Mouse (Mus musculus) stomach, postnatal 0 days (tissue): ENCODE measurements at regions not wholly inside any gene's neighbourhood (a gene's known extent, or its start where the extent isn't known, plus 50 kb on each side); places are given as distances from the start of the nearest gene placed in this dataset.

ENCODE experiments used
- ATAC-seq: fragments of 200-750 bp; cut with Nextera tagmentation; 2 replicates; pipeline ENCODE4 v1.8.0; 2017; ENCODE audit not compliant: low FRiP score, low TSS enrichment
- DNase-seq: peaks from one replicate; pipeline ENCODE4 v3.0.0-alpha.2; 2016; ENCODE audit warnings: low spot score
- H3K27ac ChIP-seq: fragments of 300-500 bp; sonication (generic); replicated peaks from 2 replicates; pipeline ENCODE4 v1.5.1; 2014; ENCODE audit warnings: mild to moderate bottlenecking, control low read depth
- H3K27me3 ChIP-seq: fragments of 300-500 bp; sonication (generic); 2 replicates; pipeline ENCODE4 v1.6.1; 2014; ENCODE audit warnings: low read length; ENCODE audit not compliant: control insufficient read depth, insufficient read depth
- H3K36me3 ChIP-seq: fragments of 300-500 bp; sonication (generic); 2 replicates; pipeline ENCODE4 v1.6.1; 2014; ENCODE audit warnings: low read length, mixed read lengths; ENCODE audit not compliant: control insufficient read depth, insufficient read depth
- H3K4me1 ChIP-seq: fragments of 300-500 bp; sonication (generic); replicated peaks from 2 replicates; pipeline ENCODE4 v1.6.1; 2014; ENCODE audit warnings: antibody characterized with exemption; ENCODE audit not compliant: control insufficient read depth, insufficient read depth
- H3K4me2 ChIP-seq: fragments of 300-500 bp; sonication (generic); replicated peaks from 2 replicates; pipeline ENCODE4 v1.6.1; 2014; ENCODE audit warnings: low read depth, mild to moderate bottlenecking, control low read depth, moderate library complexity
- H3K4me3 ChIP-seq: fragments of 300-500 bp; sonication (generic); 2 replicates; pipeline ENCODE4 v1.5.1; 2014; ENCODE audit warnings: low read depth, low read length, control low read depth
- H3K9ac ChIP-seq: fragments of 300-500 bp; sonication (generic); 2 replicates; pipeline ENCODE4 v1.6.1; 2014; ENCODE audit warnings: mild to moderate bottlenecking, low read length, control low read depth, mixed read lengths
- H3K9me3 ChIP-seq: fragments of 300-500 bp; sonication (generic); 2 replicates; pipeline ENCODE4 v1.6.1; 2016; ENCODE audit warnings: low read length; ENCODE audit not compliant: control insufficient read depth
- CTCF ChIP-seq: IDR thresholded peaks from 2 replicates; pipeline ENCODE4 v1.5.1; 2016; ENCODE audit warnings: antibody characterized with exemption, low read depth, mild to moderate bottlenecking, moderate library complexity
- EP300 ChIP-seq: optimal IDR thresholded peaks from 2 replicates; pipeline ENCODE3; 2016; ENCODE audit warnings: antibody characterized with exemption
- WGBS: fragments of 180-500 bp; shearing (Covaris S2); extraction: QIAGEN DNeasy Blood & Tissue Kit; methylation state at CpG from one replicate; pipeline ENCODE4 v1.1.7; 2014; 5-methylcytosine and 5-hydroxymethylcytosine counted together

DNA sequence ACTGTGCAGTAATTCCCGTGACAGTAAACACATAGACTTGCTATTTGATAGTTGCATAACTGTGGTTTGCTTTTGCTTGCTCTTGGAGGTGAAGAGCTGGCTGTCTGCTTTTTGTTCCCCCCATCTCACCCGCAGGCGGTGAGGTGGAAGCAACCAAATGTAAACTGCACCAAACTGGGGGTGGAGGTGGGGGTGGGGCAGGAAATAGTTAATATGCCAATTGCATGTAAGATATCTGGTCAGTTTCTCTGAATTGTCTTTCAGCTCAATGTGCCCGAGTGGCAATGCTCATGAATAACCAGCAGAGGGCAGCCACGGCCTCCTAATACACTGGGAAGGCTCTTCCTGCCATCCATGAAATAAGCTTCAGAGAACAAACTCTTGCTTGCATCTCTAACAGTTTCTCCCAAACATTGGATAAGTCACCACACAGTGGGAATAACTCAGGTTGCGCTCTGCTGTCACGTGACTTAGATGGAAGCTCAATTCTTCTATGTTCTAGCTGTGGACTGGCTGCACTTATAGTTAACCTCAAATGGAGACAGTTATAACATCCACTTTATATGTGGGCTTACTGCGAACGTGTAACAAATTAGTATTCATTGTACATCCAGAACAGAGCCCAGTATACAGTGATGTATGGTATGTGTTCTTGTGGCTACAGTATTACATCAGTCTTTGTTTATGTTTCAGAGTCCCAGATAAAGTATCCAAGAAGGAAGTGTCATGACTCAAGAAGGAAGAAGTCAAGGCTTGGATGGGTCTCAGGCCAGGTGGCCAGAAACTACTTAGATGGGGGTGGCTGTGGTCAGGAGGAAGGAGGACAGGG, 62.0 kb upstream of the Egflam start:
- ATAC-seq (peak; percentile 57), DNase-seq (peak; percentile 60)
- H3K4me3 ChIP-seq: no peak overlapping the region
- no peak overlapping the region for H3K9ac ChIP-seq
- no peak overlapping the region for H3K27ac ChIP-seq
- no peak overlapping the region for H3K4me2 ChIP-seq
- no peaks in the 10 kb centered on the region for H3K36me3 ChIP-seq
- 21% methylated on average over 9 of the region's 9 CpGs for WGBS
- no peaks in the 10 kb centered on the region for H3K9me3 ChIP-seq
- no peaks in the 10 kb centered on the region for H3K4me1 ChIP-seq
- TF ChIP-seq EP300: no peak
- TF ChIP-seq CTCF: peak; percentile 96
- no peaks in the 10 kb centered on the region for H3K27me3 ChIP-seq

DNA sequence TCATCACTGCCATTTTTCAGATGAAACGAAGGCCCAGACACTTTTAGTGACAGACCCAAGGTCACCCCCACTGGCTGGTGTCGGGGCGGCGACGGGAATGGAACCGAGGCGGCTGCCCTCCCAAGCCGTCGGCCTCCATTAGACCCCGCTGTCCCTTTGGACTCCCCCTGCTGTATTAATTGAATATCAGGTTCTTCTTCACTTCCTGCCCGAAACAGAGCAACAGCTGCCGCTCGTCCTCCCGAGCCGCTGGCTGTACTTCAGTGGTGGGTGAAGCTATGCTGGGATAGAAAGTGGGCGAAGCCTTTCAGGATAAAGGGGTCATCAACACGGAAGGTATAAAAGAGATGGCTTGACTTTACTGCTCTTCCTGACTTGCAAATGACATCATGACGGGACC, 64.4 kb upstream of the Egflam start:
- Histone ChIP-seq H3K36me3 (no peaks in the 10 kb centered on the region), H3K4me2 (no peak overlapping the region), H3K9ac (no peak overlapping the region), H3K27ac (no peak overlapping the region), H3K4me1 (no peaks in the 10 kb centered on the region), H3K9me3 (no peaks in the 10 kb centered on the region), H3K4me3 (no peak overlapping the region), H3K27me3 (no peaks in the 10 kb centered on the region)
- no peak for ATAC-seq
- DNase-seq: no peak
- 69% methylated on average over 18 of the region's 18 CpGs for WGBS
- TF ChIP-seq EP300: no peak
- TF ChIP-seq CTCF: no peak

- TF ChIP-seq EP300 (no peak), CTCF (no peak)
- no peak overlapping the region for H3K4me2 ChIP-seq
- no peaks in the 10 kb centered on the region for H3K9me3 ChIP-seq
- no peak overlapping the region for H3K4me3 ChIP-seq
- 75% methylated on average over 15 of the region's 15 CpGs for WGBS
- ATAC-seq (no peak), DNase-seq (no peak)
- H3K27ac ChIP-seq: no peak overlapping the region
- no peaks in the 10 kb centered on the region for H3K27me3 ChIP-seq
- H3K36me3 ChIP-seq: no peaks in the 10 kb centered on the region
- no peak overlapping the region for H3K9ac ChIP-seq
- no peaks in the 10 kb centered on the region for H3K4me1 ChIP-seq
These were observed 65.5 kb upstream of the Egflam start for GRCm38 (mm10) chr15:7463444-7464350.

DNA sequence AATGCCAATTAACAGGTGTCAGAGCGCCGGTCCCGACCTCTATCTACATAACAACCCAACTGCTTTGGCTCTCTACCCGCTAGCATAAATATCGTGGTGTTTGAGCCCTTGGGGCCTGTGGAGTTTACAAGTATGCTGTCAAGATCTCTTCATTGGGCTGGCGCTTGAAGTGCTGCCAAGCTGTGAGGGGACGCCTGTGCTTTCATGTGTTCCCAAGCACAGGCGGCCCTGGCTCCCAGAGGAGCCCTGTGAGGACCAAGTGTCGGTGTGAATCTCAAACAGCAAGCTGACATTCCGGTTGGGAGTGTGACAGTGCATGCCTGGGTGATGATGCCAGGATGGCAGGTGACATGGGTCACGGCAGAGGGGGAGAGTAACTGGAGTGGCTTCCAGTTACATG, 82.0 kb upstream of the Egflam start:
- Histone ChIP-seq H3K27me3 (no peaks in the 10 kb centered on the region), H3K4me3 (no peak overlapping the region), H3K9ac (no peak overlapping the region), H3K9me3 (no peaks in the 10 kb centered on the region), H3K27ac (no peak overlapping the region), H3K36me3 (no peaks in the 10 kb centered on the region), H3K4me2 (no peak overlapping the region), H3K4me1 (no peaks in the 10 kb centered on the region)
- 25% methylated on average over 11 of the region's 11 CpGs for WGBS
- no peak for ATAC-seq
- DNase-seq: no peak
- no peak for TF ChIP-seq CTCF
- no peak for TF ChIP-seq EP300

DNA sequence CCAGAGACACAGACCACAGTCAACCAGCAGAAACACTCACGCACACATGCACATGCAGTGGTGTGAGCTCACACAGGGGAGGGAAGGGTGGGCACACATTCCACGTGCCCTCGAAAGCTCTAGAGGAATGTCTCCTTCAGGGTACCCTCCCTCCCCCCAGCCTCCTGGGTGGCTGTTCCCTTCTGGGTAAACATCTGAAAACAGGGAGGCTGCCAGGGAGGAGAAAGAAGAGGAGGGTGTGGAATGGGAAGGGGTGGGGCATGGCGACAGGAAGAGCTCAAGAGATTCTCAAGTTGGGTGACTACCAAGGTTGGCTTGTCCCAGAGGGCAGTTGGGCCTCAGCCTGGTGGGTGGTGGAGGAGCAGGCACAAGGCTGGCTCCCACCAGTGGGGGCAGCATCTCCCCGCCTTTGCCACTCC, 82.6 kb upstream of the Egflam start:
- DNase-seq (no peak), ATAC-seq (peak; percentile 56; the same call in 1 of the 2 replicates)
- H3K4me1 ChIP-seq: no peaks in the 10 kb centered on the region
- no peaks in the 10 kb centered on the region for H3K36me3 ChIP-seq
- H3K9me3 ChIP-seq: no peaks in the 10 kb centered on the region
- no peaks in the 10 kb centered on the region for H3K27me3 ChIP-seq
- H3K4me3 ChIP-seq: no peak overlapping the region
- no peak overlapping the region for H3K27ac ChIP-seq
- H3K4me2 ChIP-seq: no peak overlapping the region
- 46% methylated on average over 5 of the region's 5 CpGs for WGBS
- TF ChIP-seq EP300 (no peak), CTCF (peak; percentile 45)
- no peak overlapping the region for H3K9ac ChIP-seq

DNA sequence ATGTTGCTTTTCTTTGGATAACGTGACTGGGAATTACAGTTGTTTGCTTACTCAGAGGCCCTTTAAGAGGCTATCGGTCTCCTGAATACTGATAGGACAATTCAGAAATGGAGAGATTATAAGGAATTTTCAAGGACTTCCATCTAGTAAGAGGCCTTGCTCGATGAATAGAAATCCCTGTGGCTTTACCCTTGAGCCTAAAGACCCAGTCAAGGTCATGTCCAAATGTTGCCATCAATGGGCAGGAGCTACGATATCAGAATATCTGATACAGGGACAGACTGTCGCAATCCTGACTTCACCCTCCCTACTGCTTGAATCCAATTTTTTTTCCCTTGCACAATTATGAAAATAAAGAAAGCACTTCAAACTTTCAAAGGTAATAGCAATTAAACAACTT, 85.5 kb upstream of the Egflam start:
- WGBS: 51% methylated on average over 5 of the region's 5 CpGs
- no peak for ATAC-seq

More for the DNA sequence above, 85.5 kb upstream of the Egflam start:
- no peak overlapping the region for H3K9ac ChIP-seq
- DNase-seq: no peak
- TF ChIP-seq CTCF (no peak), EP300 (no peak)
- H3K4me2 ChIP-seq: no peak overlapping the region
- H3K36me3 ChIP-seq: no peaks in the 10 kb centered on the region
- no peaks in the 10 kb centered on the region for H3K27me3 ChIP-seq
- H3K27ac ChIP-seq: no peak overlapping the region
- no peaks in the 10 kb centered on the region for H3K4me1 ChIP-seq
- no peak overlapping the region for H3K4me3 ChIP-seq
- no peaks in the 10 kb centered on the region for H3K9me3 ChIP-seq
